Mouse (Mus musculus) forebrain, embryonic 10.5 days (tissue): ENCODE measurements around the gene Ubxn4. TPM values are rescaled to one million over a fixed set of nuclear protein-coding genes. Genes with fewer than 3 reads are reported as not detected.
A peak's percentile ranks its signal among the peaks of the same experiment; 100 is the strongest.

Experiments used
- DNase-seq: peaks from one replicate; pipeline ENCODE4 v3.0.0-alpha.2; 2017; ENCODE audit warnings: low spot score; ENCODE audit errors: extremely low spot score
- H3K27ac ChIP-seq: fragments of 300-500 bp; sonication (generic); 2 replicates; pipeline ENCODE4 v1.5.1; 2016; ENCODE audit warnings: mild to moderate bottlenecking
- H3K27me3 ChIP-seq: fragments of 300-500 bp; sonication (generic); 2 replicates; pipeline ENCODE4 v1.6.1; 2016; ENCODE audit warnings: mild to moderate bottlenecking; ENCODE audit not compliant: poor library complexity, severe bottlenecking
- H3K36me3 ChIP-seq: fragments of 300-500 bp; sonication (generic); replicated peaks from 2 replicates; pipeline ENCODE4 v1.6.1; 2016; ENCODE audit warnings: mild to moderate bottlenecking, moderate library complexity
- H3K4me1 ChIP-seq: fragments of 300-500 bp; sonication (generic); 2 replicates; pipeline ENCODE4 v1.6.1; 2016
- H3K4me3 ChIP-seq: fragments of 300-500 bp; sonication (generic); 2 replicates; pipeline ENCODE4 v1.5.1; 2016; ENCODE audit warnings: mild to moderate bottlenecking, moderate library complexity
- H3K9me3 ChIP-seq: fragments of 300-500 bp; sonication (generic); 2 replicates; pipeline ENCODE4 v1.6.1; 2016; ENCODE audit warnings: mild to moderate bottlenecking, moderate library complexity
- WGBS: fragments of 180-500 bp; shearing (Covaris S2); methylation state at CpG from one replicate; pipeline ENCODE4 v1.1.7; 2016; 5-methylcytosine and 5-hydroxymethylcytosine counted together
- microRNA counts: library from miRNA; unstranded; fragments of <30 nt; microRNA quantifications from one replicate; lab custom pipeline; 2017
- microRNA-seq: library from miRNA; unstranded; fragments of <30 nt; microRNA quantifications from one replicate; pipeline ENCODE4, GENCODE M21; 2017
- polyA plus RNA-seq: library from polyadenylated mRNA; unstranded; fragments of >200 nt; fragmentation: Nextera tagmentation; extraction: Ambion mirVana; gene quantifications from 2 replicates; pipeline ENCODE4 v1.2.1, GENCODE M21; 2016

Ubxn4 gene
- polyA plus RNA-seq, 1 experiment from 2014 or later, result 54.9 TPM

DNA sequence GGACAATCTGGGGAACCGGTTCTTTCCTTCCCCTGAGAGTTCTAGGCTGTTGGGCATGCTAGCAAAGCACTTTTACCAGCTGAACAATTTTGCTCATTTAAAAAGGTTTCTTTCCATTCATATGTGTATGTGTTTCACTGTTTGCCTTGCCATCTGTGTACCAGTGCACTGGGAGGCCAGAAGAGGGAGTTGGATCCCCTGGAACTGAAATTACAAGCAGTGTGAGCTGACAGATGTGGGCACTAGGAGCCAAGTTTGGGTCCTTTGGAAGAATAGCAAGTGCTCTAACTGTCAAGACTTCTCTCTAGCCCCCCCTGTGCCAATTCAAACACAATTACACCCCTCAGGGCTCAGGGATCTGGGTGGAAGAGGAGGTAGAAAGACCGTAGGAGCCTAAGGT is 81.0 kb downstream of the Ubxn4 start:
- peaks cover 72% of the 10 kb centered on the region for H3K36me3 ChIP-seq
- DNase-seq, result no peak
- H3K4me1 ChIP-seq, result no peaks in the 10 kb centered on the region
- H3K4me3 ChIP-seq, result no peak overlapping the region
- WGBS, result 87% methylated on average over 2 of the region's 2 CpGs
- no peaks in the 10 kb centered on the region for H3K27me3 ChIP-seq
- no peaks in the 10 kb centered on the region for H3K9me3 ChIP-seq
- H3K27ac ChIP-seq, result no peak overlapping the region

DNA sequence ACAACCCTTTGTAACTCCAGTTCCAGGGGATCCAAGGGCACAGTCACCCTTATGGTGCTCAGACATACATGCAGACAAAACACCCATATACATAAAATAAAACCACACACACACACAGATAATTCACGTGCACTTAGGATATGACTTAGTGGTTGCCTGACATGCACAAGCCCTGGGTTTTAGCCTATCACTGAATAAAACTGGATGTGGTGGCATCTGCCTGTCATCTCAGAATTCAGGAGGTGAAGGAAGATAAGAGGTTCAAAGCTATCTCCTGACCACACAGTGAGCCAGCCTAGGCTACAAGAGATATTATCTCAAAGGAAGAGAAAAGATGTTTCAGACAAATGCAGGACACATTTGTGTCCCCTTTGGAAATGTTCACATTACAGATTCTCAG is 83.4 kb downstream of the Ubxn4 start:
- Histone ChIP-seq H3K27ac (no peak overlapping the region), H3K4me1 (no peaks in the 10 kb centered on the region), H3K27me3 (no peaks in the 10 kb centered on the region), H3K4me3 (no peak overlapping the region), H3K9me3 (no peaks in the 10 kb centered on the region), H3K36me3 (peaks cover 96% of the 10 kb centered on the region)
- no peak for DNase-seq
- WGBS, result 97% methylated on average over 1 of the region's 1 CpGs

DNA sequence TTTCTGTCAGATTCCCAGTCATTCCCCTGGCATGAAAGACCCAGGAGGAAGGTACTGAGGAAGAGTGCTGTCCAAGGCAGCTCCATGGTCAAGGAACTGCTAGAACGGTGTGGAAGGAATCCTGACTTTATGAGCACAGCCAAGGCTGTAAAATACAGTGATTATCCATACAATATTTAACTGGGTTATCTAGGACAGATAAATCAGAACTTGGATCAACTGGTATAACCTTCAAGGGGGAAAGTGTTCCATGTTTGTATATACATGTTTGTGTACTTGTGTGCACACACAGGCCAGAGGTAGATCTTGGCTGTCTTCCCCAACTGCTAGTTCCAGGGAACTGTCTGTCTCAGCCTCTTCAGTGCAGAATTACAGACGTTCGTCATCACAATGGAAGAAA is 84.5 kb downstream of the Ubxn4 start, which contains the start of gene Lct:
Lct (minus strand) TSS at position 101 of the 400 bp plus-strand sequence.
- Histone ChIP-seq H3K4me3 (no peak within 1 kb of the TSS), H3K27me3 (no peaks in the 10 kb centered on the region), H3K9me3 (no peaks in the 10 kb centered on the region), H3K27ac (no peak within 1 kb of the TSS), H3K36me3 (peaks cover 97% of the 10 kb centered on the region), H3K4me1 (no peaks in the 10 kb centered on the region)
- DNase-seq, result no peak
- 91% methylated on average over 3 of the region's 3 CpGs for WGBS

MicroRNA genes within 50 kb of the gene (microRNA counts, 519-probe panel; counts per million panel counts)
- microRNA mmu-miR-128 (lab: Ali Mortazavi, UCI), result 2,306 counts per million, percentile 68 among the panel's probes with 10 or more counts

Small RNA genes within 50 kb of the gene (microRNA-seq; reads per million reads assigned to microRNA genes)
- gene Mir128-1, result 79.6 reads per million, percentile 46 among the genes with 10 or more reads in this experiment

Other genes starting within 250 kb of the Ubxn4 start
- gene Zranb3, start 140.9 kb upstream of the Ubxn4 start, polyA plus RNA-seq, result 17.5 and 19.2 TPM in 2 replicates
- 79.8 and 82.2 TPM in 2 replicates for gene R3hdm1, start 140.7 kb upstream of the Ubxn4 start, polyA plus RNA-seq
- 0.12 and 0.50 TPM in 2 replicates for gene Lct, start 84.4 kb downstream of the Ubxn4 start, polyA plus RNA-seq
- 378 and 390 TPM in 2 replicates for gene Mcm6, start 115.7 kb downstream of the Ubxn4 start, polyA plus RNA-seq
- gene Dars, start 173.4 kb downstream of the Ubxn4 start, polyA plus RNA-seq, result 186 and 191 TPM in 2 replicates